Mouse (Mus musculus) brown adipose tissue, adult 24 weeks (tissue): ENCODE measurements around the gene Susd1. TPM values are rescaled to one million over a fixed set of nuclear protein-coding genes. Genes with fewer than 3 reads are reported as not detected.
A peak's percentile ranks its signal among the peaks of the same experiment; 100 is the strongest.

Experiments
- H3K27ac ChIP-seq: fragments of 200-500 bp; replicated peaks from 2 replicates; pipeline ENCODE4 v1.5.1; 2012; ENCODE audit warnings: low read depth, mild to moderate bottlenecking, low read length
- H3K4me1 ChIP-seq: fragments of 200-500 bp; 2 replicates; pipeline ENCODE4 v1.6.1; 2012; ENCODE audit warnings: low read length, mixed read lengths; ENCODE audit not compliant: control insufficient read depth, insufficient read depth, insufficient read length
- H3K4me3 ChIP-seq: fragments of 200-500 bp; 2 replicates; pipeline ENCODE4 v1.5.1; 2012; ENCODE audit warnings: low read depth, mild to moderate bottlenecking, low read length, moderate library complexity; ENCODE audit not compliant: insufficient read depth
- polyA plus RNA-seq: library from polyadenylated mRNA; stranded (reverse); fragments of >200 nt; gene quantifications from 2 replicates; pipeline ENCODE4 v1.2.4, GENCODE M21; 2012; ENCODE audit not compliant: missing spikeins, insufficient read depth, insufficient read length

The Susd1 gene
- polyA plus RNA-seq, 1 experiment, result 1.1 TPM

GRCm38 (mm10) chr4:59411153-59411552 is 27.3 kb downstream of the Susd1 start:
- no peaks in the 10 kb centered on the region for H3K4me1 ChIP-seq
- H3K4me3 ChIP-seq, result no peak overlapping the region
- H3K27ac ChIP-seq, result no peak overlapping the region

- Histone ChIP-seq H3K27ac (no peak overlapping the region), H3K4me1 (peaks cover 3% of the 10 kb centered on the region; the same call in 1 of the 2 replicates), H3K4me3 (no peak overlapping the region)
These were observed 30.7 kb downstream of the Susd1 start for GRCm38 (mm10) chr4:59407766-59408165.

DNA sequence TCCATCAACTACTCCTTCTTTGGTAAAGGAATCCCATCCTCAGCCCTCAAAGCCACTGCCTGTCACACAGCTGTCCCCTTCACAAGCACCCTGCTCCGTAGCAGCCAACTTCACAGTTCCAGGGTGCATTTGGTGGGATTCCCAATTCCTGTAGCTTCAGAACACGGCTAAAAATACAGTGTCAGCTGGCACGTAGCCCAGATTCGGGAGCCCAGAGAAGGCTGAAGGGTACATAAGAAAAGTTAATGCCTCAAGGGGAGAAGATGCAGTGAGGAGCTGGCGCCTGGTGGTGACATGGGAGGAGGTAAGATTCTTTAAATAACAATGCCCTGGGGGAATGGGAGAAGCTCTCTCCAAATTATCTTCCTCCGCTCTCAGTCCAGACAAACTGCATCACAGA is 34.1 kb downstream of the Susd1 start:
- Histone ChIP-seq H3K4me3 (peak overlapping the region; percentile 17), H3K4me1 (peaks cover 3% of the 10 kb centered on the region; the same call in 1 of the 2 replicates), H3K27ac (no peak overlapping the region)

DNA sequence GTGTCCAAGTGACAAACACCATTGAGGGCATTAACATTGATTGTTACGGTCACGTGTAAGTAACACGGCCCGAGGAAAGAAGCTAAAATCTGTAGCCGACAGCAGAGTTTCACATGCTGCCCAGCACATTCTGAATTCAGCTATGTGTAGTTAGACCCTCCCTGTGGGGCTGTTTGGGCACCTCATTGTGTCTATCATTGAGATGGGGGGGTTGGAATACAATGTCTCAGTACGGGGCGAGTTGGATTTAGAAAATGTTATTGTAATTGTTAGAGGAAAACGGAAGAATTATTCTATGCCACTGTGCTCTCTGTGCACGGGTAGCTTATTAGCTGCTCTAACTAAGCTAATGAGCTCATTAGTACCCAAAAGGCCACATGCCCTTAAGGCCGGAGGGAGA is 37.5 kb downstream of the Susd1 start:
- peaks cover 3% of the 10 kb centered on the region; the same call in 1 of the 2 replicates for H3K4me1 ChIP-seq
- H3K4me3 ChIP-seq, result no peak overlapping the region
- H3K27ac ChIP-seq, result no peak overlapping the region

- Histone ChIP-seq H3K4me3 (no peak overlapping the region), H3K4me1 (peaks cover 1% of the 10 kb centered on the region; the same call in 1 of the 2 replicates), H3K27ac (no peak overlapping the region)
These were observed 39.1 kb downstream of the Susd1 start for GRCm38 (mm10) chr4:59399343-59399742.

DNA sequence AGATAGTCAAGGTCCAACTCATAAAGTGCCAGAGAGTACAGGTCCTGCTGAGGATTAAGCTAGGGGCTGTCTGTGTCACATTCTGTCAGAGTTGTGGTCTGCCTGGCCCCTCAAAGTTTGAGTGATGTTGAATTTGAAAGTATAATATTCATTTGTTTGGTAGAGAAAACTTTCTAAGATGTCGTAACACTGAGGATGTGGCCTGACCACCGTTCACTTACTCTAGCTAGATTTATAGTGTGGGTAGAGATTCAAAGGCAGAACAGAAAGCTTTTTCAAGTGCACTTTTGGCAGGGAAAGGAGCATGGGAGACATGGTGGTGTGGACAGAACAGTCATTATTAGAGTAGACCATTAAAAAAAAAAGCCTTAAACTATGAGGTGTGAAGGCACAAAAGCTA is 42.9 kb downstream of the Susd1 start:
- no peak overlapping the region for H3K27ac ChIP-seq
- no peak overlapping the region for H3K4me3 ChIP-seq
- no peaks in the 10 kb centered on the region for H3K4me1 ChIP-seq

- Histone ChIP-seq H3K27ac (no peak overlapping the region), H3K4me3 (no peak overlapping the region), H3K4me1 (no peaks in the 10 kb centered on the region)
These were observed 44.3 kb downstream of the Susd1 start for GRCm38 (mm10) chr4:59394155-59394554.

GRCm38 (mm10) chr4:59388447-59389030 is 49.9 kb downstream of the Susd1 start:
- H3K27ac ChIP-seq, result no peak overlapping the region
- H3K4me3 ChIP-seq, result no peak overlapping the region

GRCm38 (mm10) chr4:59387387-59388210 is 50.8 kb downstream of the Susd1 start:
- Histone ChIP-seq H3K4me3 (no peak overlapping the region), H3K27ac (no peak overlapping the region), H3K4me1 (0 out of 2 replicates have a peak, but pooled peaks cover 3% of the 10 kb centered on the region)

More at GRCm38 (mm10) chr4:59388447-59389030, 49.9 kb downstream of the Susd1 start:
- H3K4me1 ChIP-seq, result 0 out of 2 replicates have a peak, but pooled peaks cover 3% of the 10 kb centered on the region

DNA sequence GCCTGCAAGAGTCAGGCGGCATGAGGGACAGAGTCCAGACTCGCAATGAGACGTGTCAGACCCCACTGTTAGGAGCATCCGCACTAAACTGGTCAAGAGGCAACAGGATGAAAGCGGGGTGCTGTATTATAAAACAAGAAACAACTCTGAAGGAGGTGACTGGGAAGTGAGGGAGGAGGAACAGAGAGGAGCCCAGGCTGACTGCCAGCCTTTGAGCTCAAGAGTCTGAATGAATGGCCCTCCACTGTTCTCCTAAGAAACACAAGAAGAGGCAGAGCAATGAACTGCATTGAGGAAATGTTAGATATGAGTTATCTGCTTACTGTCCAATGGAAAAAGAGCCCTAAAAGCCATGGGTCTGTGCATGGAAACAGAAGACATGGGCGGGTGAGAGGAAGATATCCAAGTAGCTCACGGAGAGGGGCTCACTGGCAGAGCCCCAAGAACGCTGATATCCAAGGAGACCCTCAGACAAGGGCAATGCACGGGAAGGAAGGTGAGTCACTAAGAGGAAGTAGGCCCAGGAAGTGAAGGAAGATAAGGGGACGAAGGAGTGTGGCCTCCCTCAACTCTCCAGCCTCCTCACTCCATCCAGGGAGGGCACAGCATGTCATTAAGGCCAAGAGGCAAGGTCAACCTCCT is 53.1 kb downstream of the Susd1 start:
- Histone ChIP-seq H3K4me1 (peaks cover 7% of the 10 kb centered on the region), H3K27ac (no peak overlapping the region)

GRCm38 (mm10) chr4:59383791-59384190 is 54.6 kb downstream of the Susd1 start:
- Histone ChIP-seq H3K27ac (no peak overlapping the region), H3K4me3 (no peak overlapping the region), H3K4me1 (peaks cover 7% of the 10 kb centered on the region)

More for the DNA sequence above, 53.1 kb downstream of the Susd1 start:
- no peak overlapping the region for H3K4me3 ChIP-seq

DNA sequence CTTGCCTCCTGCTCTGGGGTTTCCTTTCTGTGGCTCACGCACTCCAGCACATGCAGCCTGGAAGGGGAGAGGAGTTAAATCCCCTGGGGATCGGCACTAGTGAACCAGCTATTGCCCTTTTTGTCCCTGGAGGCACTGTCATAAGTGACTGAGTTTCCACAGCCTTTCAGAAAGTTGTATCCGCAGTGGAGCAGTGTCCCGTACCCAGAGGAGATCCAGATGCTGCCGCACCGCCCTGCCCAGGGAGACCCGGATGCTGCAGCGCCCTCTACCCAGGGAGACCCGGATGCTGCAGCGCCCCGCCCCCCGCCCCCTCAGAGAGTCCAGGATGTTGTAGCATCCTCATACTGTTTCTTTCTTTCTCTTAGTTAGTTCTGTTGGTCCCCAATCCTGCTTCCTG is 56.3 kb downstream of the Susd1 start:
- Histone ChIP-seq H3K4me1 (peaks cover 7% of the 10 kb centered on the region), H3K27ac (no peak overlapping the region), H3K4me3 (no peak overlapping the region)

GRCm38 (mm10) chr4:59381007-59381743 is 57.3 kb downstream of the Susd1 start:
- no peak overlapping the region for H3K4me3 ChIP-seq
- H3K4me1 ChIP-seq, result peaks cover 7% of the 10 kb centered on the region
- no peak overlapping the region for H3K27ac ChIP-seq

DNA sequence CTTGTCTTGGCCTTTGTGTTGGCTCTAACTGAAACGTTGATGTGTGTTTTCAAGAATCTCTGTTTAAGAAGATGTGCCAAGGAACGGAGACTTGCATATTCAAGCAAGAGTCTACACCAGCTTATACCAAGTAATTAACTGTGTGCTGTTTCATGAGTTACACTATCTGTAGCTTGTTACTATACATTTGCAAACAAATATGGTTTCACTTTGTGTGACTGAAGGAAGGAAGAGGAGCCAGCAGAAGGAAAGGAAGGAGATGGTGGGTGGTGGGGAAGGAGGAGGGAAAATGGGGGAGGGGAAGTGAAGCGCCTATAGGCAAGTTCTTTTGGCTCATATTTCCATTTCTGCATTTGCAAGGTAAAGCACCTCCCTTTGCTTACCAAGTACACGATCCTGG is 58.0 kb downstream of the Susd1 start:
- Histone ChIP-seq H3K4me3 (no peak overlapping the region), H3K4me1 (peaks cover 4% of the 10 kb centered on the region), H3K27ac (no peak overlapping the region)

DNA sequence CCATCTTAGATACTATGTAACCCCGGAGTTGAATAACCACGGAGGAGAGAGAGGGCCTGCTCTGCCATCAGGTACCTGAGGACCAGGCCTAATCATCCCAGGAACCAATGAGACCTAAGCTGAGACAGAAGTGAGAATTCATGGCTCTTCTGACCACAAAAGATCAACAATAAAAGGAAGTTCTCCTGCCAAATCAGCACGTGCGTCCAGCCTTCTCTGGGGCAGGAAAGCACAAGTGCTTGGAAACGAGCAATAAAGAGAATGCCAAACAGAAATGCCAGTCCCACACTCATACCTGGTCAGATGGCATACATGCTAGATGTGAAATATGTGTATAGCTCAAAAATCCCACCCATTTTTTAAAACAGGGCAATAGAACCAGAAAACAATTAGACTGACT is 58.6 kb downstream of the Susd1 start:
- Histone ChIP-seq H3K27ac (no peak overlapping the region), H3K4me1 (peaks cover 4% of the 10 kb centered on the region), H3K4me3 (no peak overlapping the region)
